Mouse (Mus musculus) ZHBTc4 (cell line): ENCODE results near the gene Otogl.

Source experiments
- DNase-seq: peaks from one replicate; pipeline ENCODE4 v3.0.0-alpha.2; 2011; ENCODE audit warnings: low read depth, low spot score

The Otogl gene

DNA sequence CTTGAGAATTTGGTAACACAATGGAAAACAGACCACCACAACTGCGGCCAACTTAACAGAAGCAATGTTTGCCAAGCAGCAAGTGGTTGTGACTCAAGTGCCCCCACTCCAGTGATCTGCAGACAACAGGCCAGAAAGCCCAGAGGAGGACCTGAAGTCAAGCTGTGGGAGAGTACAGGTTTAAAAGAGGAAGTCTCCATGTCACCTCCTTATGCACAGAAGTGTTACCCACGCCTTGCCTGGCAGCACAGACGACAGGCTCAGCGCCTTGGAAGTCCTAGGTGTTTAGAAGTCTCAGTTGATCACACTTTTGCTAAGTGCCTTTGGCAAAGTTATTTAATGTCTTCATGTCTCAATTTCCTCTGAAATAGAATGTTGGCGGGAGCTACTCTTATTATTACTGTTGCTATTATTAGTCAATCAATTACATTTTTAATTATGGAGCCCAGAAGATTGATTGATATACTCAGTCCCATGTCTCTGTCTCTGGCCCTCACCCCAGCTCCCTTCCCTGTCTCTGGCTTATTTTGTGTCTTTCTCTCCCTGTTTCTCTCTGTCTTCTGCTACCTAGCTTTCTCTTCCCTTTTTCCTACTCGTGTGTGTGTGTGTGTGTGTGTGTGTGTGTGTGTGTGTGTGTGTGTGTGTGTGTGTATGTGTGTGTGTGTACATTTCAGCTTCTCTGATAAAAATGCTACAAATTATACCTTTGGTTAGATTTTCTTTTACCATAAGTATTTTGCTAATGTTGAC is 101.1 kb downstream of the Otogl start:
- no peak for DNase-seq

DNA sequence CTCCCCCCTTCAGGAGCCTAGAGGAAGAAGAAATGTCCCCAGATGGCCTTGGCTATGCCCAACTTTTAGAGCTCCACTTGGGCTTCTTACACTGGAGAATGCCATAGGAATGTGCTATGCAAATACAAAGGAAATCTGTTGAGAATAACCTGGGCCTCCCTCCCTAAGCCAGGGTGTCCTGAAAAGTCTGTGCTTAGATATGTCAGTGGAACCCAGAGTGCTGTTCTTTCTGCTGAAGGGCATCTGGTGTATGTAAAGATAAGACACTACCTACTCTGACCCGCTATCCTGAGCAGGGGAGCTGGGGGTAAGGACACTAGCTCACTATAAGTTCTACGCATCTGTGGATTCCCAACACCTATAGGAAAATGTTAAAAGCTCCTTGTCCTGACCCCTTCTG is 106.7 kb downstream of the Otogl start:
- DNase-seq = no peak

DNA sequence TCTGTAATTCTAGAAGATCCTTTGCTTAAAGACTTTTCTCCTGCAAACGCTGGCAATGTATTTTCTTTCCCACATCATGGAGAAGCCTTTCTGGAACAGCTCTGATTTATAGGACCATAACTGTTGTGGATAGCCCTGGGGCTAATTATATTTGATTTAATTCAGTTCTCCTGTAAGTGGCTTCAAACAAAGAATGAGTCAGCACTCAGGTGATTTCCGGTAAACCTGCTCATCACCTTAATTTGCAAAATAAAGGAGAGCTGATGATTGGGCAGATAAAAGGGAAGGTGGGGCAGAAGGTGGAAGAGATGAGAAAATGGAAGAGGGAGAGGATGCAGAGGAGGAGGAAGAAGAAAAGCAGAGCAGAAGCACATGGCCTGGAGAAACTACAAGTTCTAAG is 107.6 kb downstream of the Otogl start:
- peak; percentile 29 for DNase-seq

DNA sequence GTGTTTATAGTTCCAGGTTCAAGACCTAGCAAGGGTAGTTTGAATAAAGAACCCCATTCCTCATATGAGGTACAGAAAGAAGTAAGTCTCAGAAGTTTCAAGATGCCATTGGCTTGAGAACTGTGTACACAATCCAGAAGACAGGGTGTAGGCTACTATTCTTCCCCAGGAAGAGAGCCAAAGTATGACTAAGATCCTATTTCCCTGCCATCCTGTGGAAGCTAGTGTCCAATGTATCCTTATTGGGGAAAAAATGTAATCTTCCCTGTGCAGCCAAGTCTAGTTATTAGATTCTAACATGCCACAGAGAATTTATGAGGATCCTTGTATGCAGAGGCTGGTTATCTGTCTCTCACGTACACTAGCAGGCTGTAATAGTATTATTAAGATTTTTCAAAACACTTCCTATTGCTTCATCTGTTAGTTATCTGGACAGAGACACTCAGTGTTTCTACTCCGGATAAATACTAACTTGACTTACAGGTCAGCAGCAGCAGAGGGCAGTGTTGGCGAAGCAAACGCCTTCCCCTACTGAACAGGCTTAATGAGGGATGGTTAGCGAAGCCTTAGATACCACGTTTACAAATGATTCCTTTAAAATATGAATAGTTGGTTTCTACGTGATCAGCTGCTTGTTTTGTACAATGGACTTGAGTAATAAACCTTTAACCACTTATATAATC is 112.1 kb downstream of the Otogl start:
- DNase-seq = peak; percentile 66

DNA sequence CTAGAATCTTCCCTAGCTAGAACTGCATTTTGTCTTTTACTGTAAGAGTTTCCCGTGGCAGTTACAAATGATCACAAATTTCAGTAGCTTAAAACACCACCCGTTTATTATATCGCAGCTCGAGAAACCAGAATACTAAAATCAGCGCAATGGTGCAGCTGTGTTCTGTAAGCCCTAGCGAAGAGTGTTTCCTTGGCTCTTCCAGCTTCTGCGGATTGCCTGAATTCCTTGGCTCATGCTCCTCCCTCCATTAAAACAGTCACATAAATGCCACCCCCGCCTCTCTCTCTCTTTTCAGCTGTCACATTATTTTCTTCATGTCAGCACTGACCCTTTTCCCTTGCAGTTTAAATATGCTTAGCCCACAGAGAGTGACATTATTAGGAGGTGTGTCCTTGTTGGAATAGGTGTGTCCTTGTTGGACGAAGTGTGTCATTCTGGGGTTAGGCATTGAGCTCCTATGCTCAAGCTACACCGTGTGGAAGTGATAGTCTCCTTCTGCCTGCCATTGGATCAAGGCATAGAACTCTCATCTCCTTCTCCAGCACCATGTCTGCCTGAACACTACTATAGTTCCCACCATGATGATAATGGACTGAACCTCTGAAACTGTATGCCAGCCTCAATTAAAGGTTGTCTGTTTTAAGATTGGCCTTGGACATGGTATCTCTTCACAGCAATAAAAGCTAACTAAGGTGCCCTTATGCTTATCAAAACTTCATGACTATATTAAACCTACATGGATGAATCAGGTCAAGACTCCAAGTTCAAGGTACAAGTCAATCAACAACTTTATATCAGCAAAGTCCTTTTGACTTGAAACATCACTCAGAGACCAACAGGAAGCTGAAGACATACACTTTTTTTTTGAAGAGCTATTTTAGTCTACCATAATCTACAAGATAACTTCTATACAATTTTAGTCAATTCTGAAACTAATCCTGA is 116.8 kb downstream of the Otogl start:
- no peak for DNase-seq

DNA sequence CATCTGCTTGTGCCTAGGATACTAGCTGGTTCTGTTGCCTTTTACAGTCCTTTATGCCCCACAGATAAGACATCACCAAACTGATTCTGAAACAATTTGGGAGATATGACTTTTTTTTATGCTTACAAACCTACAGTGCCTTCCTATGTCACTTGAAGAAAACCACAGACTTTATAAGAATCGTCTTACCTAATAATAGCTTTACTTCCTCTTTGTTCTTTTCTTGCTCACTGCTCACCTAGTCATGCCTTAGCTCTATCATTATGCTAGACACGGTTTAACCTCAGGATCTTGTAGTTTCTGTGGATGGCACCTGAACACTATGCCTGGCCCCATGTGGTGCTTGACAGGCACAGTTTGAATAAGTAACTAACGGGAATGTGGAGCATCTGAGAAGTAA is 119.4 kb downstream of the Otogl start:
- DNase-seq = no peak

DNA sequence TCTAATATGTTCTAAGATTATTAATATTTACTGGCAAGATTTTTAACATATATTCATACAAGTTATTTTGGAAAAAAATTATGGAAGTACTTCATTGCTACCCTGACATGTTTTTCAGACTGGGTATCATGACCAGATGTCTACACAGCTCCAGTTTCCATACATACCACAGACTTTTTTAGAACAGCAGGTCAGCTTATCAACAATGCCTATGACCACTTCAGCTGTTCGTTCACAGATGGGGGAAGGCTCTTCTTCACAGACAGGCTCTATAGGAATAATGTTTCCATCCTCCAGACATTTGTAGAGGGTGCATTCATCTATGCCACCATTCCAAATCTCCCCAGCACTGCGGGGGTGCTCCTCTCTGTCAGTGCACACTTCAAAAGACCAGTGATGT is 132.4 kb downstream of the Otogl start:
- DNase-seq = no peak

DNA sequence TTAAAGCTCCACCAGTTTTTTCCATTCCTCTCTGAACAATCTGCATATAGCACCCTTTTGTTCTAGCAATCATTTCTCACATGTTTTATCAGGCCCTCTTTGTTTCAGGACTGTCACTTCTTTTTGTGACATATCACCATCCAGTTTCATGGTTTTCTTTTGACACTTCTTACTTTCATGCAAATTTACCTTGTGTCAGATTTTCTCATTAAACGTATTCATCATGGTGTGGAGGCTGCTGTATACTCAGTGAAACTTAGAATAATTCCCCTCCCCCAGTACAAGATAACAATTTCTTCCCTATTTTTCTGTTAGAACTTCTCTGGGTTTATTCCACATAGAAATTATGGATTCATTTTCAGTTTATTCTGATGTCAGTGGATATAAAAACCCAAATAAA is 152.3 kb downstream of the Otogl start:
- no peak for DNase-seq

DNA sequence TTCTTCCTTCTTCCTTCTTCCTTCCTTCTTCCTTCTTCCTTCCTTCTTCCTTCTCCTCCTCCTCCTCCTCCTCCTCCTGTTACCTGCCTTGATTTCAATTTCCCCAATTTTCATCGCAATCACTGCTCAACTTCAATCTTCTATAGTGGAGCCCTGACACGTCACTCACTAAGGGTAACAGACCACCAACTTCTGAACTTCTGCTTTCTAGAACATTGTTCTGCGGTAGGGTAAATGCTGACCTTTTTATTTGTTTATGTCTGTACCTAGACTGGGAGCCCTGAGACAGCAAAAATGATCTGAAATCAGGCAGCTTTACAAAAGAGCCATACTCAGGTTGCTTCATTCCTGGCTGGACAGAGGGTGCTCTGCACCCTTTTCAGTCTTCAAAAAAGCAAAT is 158.5 kb downstream of the Otogl start:
- DNase-seq = no peak

DNA sequence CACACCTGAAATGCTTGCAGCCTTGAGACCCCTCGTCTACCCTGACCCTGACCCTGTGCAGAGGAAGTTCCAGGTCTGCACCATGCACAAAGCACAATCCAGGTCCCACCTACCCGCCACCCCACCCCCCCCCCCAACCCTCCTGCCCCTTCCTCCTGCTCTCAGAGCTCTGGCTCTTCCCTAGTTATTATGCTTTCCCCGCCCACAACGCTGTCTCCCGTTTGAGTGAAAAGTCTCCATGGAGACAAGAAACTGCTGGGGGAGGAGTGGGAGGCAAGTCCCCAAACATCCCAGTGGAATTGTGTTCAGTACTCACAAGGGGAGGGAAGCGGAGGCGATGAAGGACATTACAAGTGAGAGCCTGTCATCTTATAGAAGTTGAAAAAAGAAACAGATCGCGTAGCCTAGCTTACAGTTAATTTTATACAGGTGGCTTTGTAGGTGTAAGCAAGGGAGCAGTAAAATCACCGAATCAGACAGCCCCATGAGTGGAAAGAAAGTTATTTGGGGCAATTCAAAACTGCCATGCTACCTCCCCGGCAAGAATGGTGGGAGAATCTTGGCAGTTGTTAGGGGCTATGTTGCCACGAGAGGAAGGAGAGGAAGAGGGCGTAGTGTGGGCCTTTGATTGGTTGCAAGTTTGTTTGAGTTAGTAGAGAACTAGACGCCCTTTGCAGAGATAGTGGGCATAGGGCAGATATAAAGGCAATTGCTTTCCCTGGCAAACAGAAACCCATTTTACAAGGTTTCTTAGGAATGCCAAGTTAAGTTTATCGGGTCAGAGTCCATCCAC is 159.4 kb downstream of the Otogl start:
- DNase-seq = peak; percentile 43

DNA sequence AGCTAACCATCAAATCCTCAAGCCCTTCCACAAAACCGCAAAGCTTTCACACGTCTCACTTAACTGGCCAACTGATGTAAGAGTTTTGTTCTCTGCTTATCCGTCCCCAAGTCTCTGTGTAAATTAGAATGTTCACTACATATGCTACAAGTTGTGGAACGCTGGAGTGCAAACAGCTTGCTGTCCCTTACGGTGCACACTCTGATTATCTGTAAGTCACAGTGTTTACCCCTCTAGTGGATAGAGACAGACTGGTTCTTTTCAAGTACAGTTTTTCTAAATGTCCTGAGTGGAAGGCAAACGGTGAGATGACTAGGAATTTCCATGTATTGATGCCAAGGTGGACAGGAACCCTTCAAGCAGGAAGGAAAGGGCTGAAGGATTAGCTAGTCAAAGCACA is 160.0 kb downstream of the Otogl start:
- no peak for DNase-seq

DNA sequence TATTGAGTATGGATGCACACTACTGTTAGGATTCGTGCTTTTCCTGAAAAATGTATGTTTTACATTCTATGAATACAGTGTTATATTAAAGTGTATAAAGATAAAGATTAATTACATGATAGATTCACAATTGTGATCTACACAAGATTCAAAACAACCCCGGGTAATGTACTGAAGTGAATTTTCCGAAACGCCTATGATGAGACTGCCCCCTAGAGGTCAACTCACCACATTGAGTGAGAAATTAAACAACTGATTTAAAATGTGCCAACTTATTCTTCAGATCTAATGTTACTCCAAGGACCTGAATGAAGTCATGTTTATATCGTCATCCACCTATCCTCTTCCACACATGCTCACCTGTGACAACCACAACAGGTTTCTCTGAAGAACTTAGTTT is 164.4 kb downstream of the Otogl start:
- DNase-seq = peak; percentile 35

DNA sequence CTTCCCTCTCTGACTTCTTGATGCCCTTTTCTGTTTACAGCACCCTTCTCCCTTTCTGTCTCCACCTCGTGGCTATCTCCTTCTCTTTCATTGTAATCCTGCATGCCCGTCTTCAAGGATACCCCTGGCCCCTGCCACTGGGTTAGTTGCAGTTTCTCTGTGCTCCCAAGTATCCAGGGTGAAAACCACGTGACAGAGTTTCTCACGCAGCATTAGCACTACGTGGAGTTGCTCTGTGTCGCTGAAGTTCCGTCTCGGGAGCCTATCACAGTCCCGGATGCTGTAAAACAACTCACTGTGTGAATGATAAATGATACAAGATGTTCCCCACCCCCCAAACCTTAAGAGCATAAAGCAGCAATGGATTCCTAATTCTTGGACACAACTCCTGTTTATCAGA is 165.2 kb downstream of the Otogl start:
- DNase-seq = no peak

DNA sequence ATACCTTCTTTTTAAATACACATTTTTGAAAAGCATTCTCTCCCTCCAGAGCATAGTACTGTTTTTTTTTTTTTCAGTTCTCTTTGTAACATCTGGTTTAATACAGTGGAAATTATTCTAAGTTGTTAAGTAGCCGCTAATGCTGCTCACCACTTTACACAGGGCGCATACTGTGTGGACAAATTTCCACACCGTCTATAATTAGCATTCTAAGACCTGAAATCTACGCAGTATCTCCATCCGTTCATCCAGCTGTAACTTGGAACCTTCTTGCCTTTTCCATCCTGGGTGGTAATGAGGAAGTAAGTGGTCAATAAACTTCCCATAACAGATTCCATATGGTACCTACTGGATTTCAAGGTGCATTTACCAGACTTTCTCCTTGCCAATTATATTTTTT is 172.1 kb downstream of the Otogl start:
- DNase-seq = no peak

DNA sequence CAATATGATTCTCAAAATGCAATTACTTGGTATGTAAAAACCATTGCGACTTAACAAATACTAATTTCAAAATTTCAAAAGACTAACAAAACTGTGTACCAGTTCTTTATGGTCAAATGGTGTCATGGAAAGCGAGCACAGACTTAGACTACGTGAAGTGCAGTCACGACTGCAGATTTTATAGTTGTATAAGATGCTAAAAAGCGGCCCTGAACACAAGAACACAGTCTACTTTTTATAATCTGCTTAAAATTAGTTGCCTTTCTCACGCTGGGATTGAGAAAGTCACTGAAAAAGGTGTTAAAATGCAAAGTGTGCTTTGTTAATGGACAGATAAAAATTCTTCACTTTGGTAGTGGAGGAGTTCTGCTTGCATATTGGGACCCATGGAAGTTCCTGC is 174.2 kb downstream of the Otogl start:
- DNase-seq = no peak

DNA sequence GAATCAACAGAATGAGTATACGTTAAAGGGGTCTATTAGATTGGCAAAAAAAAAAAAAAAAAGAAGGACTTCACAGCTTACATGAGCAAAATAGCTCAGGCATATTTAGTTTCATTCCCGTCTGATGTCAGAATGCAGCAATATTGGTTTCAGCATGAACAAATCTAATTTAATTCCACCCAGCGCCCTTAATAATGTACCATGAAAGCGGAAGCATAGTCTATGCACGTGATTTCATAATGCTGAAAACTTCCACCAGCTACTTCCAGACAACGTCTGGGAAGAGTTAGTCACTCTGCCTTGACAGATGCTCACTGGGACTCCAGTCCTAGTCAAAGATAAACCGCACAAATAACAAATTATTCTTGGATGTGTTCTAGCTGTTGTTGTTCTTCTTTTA is 176.5 kb downstream of the Otogl start:
- no peak for DNase-seq

DNA sequence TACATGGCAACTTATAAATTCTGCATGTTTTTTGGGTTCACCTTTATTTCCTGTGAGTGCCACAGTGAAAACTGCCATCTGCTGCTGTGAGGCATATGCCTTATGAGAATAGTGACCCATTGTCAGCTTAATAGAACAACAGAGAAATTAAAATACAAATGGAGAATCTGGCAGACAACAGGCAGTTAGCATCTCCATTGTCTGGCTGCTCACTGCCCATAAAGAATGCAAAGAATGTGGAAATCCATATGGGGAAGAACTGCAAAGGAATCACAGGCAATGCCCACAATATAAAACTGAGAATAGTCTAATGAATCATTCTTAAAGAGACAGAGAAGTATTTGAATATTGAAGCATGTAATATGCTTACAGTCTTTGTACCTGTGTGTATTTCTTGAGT is 177.6 kb downstream of the Otogl start:
- peak; percentile 27 for DNase-seq

DNA sequence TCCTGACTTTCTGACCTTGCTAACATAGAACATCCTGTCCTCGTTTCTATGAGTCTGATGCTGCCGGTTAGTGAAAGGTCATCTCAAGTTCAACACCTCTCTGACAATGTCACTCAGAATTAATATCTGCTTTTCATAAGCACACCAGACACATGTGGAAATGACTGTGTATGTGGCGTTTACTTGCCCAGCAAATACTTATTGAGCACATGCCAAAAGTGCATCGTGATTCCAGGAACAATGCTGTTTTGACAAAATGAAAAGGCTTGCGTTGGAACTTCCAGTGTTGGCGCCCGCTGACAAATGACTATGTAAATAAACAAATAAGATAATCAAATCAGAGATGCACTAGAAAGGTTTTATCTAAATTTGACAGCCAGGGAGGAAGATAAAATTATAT is 186.3 kb downstream of the Otogl start:
- DNase-seq = no peak

DNA sequence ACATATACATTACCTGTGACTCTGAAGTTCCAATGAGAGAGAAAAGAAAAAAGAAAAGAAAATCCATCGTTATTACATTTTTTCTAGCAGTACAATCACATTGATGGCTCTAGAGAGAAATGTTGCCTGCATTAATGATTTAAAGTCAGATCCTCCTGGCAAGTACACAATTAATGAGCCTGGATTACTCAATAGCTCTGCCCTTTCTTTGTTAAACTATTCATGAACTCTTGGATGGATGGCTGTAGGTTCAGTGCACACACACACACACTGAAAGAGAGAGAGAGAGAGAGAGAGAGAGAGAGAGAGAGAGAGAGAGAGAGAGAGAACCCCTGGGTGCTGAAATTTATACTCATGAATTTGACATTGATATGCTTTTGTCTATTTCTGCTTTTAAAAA is 192.1 kb downstream of the Otogl start, which contains the start of gene Ptprq:
Gene Ptprq, minus strand, starts transcription at position 246 of the 400 bp plus-strand sequence.
- no peak for DNase-seq
